Mouse (Mus musculus) liver, embryonic 15.5 days (tissue): Measurements from ENCODE around the gene Ndufaf7. TPM values are rescaled to one million over a fixed set of nuclear protein-coding genes. Genes with fewer than 3 reads are reported as not detected.

ENCODE experiments used
- ATAC-seq: fragments of 200-750 bp; cut with Nextera tagmentation; 2 replicates; pipeline ENCODE4 v1.8.0; 2017; ENCODE audit warnings: moderate number of reproducible peaks, mild to moderate bottlenecking, moderate library complexity; ENCODE audit not compliant: insufficient read depth
- H3K27ac ChIP-seq: fragments of 300-500 bp; sonication (generic); replicated peaks from 2 replicates; pipeline ENCODE4 v1.5.1; 2015; ENCODE audit warnings: mild to moderate bottlenecking, inconsistent platforms
- H3K27me3 ChIP-seq: fragments of 300-500 bp; sonication (generic); 2 replicates; pipeline ENCODE4 v1.6.1; 2015; ENCODE audit warnings: mild to moderate bottlenecking, inconsistent platforms
- H3K36me3 ChIP-seq: fragments of 300-500 bp; sonication (generic); replicated peaks from 2 replicates; pipeline ENCODE4 v1.6.1; 2015; ENCODE audit warnings: moderate library complexity, mild to moderate bottlenecking, inconsistent platforms
- H3K4me1 ChIP-seq: fragments of 300-500 bp; sonication (generic); replicated peaks from 2 replicates; pipeline ENCODE4 v1.6.1; 2015; ENCODE audit warnings: inconsistent platforms
- H3K4me2 ChIP-seq: fragments of 300-500 bp; sonication (generic); 2 replicates; pipeline ENCODE4 v1.6.1; 2015; ENCODE audit warnings: moderate library complexity, mild to moderate bottlenecking, inconsistent platforms
- H3K4me3 ChIP-seq: fragments of 300-500 bp; sonication (generic); replicated peaks from 2 replicates; pipeline ENCODE4 v1.5.1; 2015; ENCODE audit warnings: mild to moderate bottlenecking, inconsistent platforms
- H3K9ac ChIP-seq: fragments of 300-500 bp; sonication (generic); 2 replicates; pipeline ENCODE4 v1.6.1; 2015; ENCODE audit warnings: moderate library complexity, mild to moderate bottlenecking, inconsistent platforms
- H3K9me3 ChIP-seq: fragments of 300-500 bp; sonication (generic); replicated peaks from 2 replicates; pipeline ENCODE4 v1.6.1; 2016; ENCODE audit warnings: inconsistent platforms
- WGBS: fragments of 180-500 bp; shearing (Covaris S2); methylation state at CpG from one replicate; pipeline ENCODE4 v1.1.7; 2015; ENCODE audit warnings: mixed read lengths; ENCODE audit not compliant: insufficient replicate concordance; 5-methylcytosine and 5-hydroxymethylcytosine counted together
- polyA plus RNA-seq: library from polyadenylated mRNA; unstranded; fragments of >200 nt; fragmentation: Nextera tagmentation; extraction: Ambion mirVana; gene quantifications from 2 replicates; pipeline ENCODE4 v1.2.1, GENCODE M21; 2015

Ndufaf7 gene
- polyA plus RNA-seq = 24.5 and 27.0 TPM in 2 replicates

DNA sequence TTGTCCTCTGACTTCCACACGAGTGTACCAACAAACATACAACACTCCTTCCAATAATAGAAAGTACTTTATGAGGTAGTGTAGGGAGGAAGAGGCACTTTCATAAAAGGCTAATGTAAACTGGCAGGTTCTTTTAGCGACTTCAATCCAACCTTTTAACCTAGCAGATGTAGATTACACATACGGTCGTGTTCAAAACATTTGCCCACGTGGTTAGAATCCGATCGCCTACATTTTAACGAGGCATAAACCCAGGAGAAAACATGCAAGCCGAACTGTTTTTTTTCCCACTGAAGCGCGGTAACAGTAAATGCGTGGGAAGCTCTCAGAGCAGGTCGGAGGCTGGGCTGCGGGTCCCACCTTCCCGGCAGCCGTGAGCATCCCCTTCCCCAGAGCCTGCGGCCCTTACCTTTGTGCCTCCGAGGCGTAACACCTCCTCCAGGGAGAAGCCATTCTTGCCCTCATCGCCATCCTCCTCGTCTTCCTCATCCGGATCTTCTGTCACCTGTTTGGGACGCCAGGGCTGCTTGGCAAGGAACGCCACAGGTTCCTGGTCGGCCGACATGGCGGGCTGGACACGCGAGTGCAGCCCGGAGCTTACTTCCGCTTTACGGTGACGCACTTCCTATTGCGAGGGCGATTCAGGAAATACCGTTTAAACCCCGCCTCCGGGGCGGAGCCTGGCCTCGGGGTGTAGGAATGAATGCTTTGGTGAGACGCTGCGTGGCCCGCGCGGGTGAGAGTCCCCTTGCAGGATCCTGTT is at the start of gene Ndufaf7, which contains the start of gene Cebpz:
Ndufaf7 (plus strand) TSS at position 671 of the 763 bp plus-strand sequence.
Cebpz (minus strand) TSS at position 601 of the 763 bp plus-strand sequence.
- peak; percentile 97 for ATAC-seq
- peak within 1 kb of the TSS; percentile 71 for H3K9ac ChIP-seq
- peak within 1 kb of the TSS; percentile 34 for H3K27ac ChIP-seq
- H3K27me3 ChIP-seq = no peaks in the 10 kb centered on the region
- H3K4me1 ChIP-seq = peaks cover 33% of the 10 kb centered on the region
- peaks cover 40% of the 10 kb centered on the region for H3K36me3 ChIP-seq
- WGBS = under 1% methylated on average over 45 of the region's 45 CpGs
- H3K4me3 ChIP-seq = peak within 1 kb of the TSS; percentile 84
- H3K9me3 ChIP-seq = no peaks in the 10 kb centered on the region
- peak within 1 kb of the TSS; percentile 85 for H3K4me2 ChIP-seq

DNA sequence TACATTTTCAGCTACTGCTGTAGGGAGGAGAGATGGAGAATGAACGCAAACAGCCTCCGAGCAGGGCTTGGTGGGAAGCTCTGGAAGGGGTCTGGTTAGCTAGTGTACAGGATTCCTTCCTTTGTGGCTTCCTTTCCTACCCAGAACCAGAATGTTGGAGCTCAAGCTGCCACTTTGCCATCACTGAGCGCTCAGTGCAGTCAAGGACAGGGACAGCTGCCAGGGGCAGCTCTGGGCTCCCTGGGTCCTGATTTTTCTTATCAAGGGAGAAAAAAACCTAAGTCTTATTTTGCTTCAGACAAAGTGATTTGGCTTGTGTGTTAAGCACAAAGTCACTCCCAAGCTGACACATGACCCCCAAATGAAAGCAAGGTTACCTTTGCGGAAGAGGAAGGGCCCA is 48.4 kb upstream of the Ndufaf7 start:
- Histone ChIP-seq H3K4me3 (no peak overlapping the region), H3K9me3 (no peaks in the 10 kb centered on the region), H3K27ac (no peak overlapping the region), H3K36me3 (no peaks in the 10 kb centered on the region), H3K9ac (no peak overlapping the region), H3K27me3 (no peaks in the 10 kb centered on the region), H3K4me1 (no peaks in the 10 kb centered on the region), H3K4me2 (no peak overlapping the region)
- WGBS = 72% methylated on average over 4 of the region's 4 CpGs
- ATAC-seq = no peak

DNA sequence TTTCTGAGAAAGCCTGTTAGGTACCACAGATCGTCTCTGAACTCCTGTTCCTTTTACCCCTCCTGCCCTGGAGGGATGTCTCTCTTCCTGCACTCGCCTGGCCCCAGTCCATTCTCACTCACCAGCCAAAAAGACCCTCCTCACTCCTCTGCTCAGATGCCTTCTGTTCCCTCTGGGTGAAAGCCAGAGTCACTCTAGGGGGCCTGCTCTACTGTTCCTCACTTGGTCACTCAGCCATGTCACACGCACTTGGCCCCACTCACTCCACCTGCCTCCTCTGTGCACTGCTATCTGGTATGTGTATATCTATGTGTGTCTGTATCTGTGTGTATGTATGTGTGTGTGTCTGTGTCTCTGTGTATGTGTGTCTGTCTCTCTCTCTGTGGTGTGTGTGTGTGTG is 47.8 kb upstream of the Ndufaf7 start:
- Histone ChIP-seq H3K4me1 (no peaks in the 10 kb centered on the region), H3K27ac (no peak overlapping the region), H3K36me3 (no peaks in the 10 kb centered on the region), H3K9ac (no peak overlapping the region), H3K9me3 (no peaks in the 10 kb centered on the region), H3K4me2 (no peak overlapping the region), H3K4me3 (no peak overlapping the region), H3K27me3 (no peaks in the 10 kb centered on the region)
- no peak for ATAC-seq
- WGBS = 43% methylated on average over 3 of the region's 3 CpGs

DNA sequence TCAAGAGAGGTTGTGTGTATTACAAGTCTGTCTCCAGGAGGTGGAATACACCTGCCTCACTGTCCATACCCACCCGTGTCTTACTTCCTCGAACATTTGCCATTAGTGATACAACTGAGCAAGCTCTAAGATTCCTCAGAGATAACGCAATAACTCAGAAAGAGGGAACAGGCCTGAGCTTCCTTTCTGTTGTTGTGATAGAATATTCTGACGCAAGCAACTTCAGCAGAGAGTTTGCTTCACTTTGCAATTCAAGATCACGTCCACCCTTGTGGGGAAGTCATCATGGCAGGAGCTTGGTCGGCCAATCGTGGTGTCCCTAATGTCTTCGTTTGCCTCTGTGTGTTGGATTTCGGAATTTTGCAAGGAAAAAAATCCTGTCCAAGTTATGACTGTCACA is 45.9 kb upstream of the Ndufaf7 start:
- no peak overlapping the region for H3K9ac ChIP-seq
- ATAC-seq = peak; percentile 31; the same call in 1 of the 2 replicates

DNA sequence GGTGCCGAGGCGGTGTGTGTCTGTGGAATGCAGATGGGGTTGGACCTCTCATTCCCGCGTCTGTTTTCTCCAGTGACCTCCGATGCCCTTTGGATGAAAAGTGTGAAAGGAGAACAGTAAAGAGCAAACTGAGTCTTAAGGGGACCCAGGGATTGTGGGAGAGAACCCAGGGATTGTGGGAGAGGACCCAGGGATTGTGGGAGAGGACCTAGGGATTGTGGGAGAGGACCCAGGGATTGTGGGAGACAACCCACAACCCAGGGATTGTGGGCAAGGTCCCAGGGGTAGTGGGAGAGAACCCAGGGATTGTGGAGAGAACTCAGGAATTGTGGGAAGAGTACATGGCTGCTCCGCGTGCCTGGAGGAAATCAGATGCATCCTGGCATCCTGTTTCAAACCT is 41.9 kb upstream of the Ndufaf7 start:
- 67% methylated on average over 7 of the region's 7 CpGs for WGBS
- H3K4me1 ChIP-seq = no peaks in the 10 kb centered on the region
- H3K36me3 ChIP-seq = no peaks in the 10 kb centered on the region
- ATAC-seq = no peak
- H3K27ac ChIP-seq = no peak overlapping the region
- no peak overlapping the region for H3K4me3 ChIP-seq
- H3K9me3 ChIP-seq = no peaks in the 10 kb centered on the region
- no peak overlapping the region for H3K9ac ChIP-seq
- no peaks in the 10 kb centered on the region for H3K27me3 ChIP-seq
- H3K4me2 ChIP-seq = no peak overlapping the region

More for the DNA sequence above, 45.9 kb upstream of the Ndufaf7 start:
- Histone ChIP-seq H3K36me3 (no peaks in the 10 kb centered on the region), H3K27me3 (no peaks in the 10 kb centered on the region), H3K4me1 (no peaks in the 10 kb centered on the region), H3K4me3 (no peak overlapping the region), H3K4me2 (no peak overlapping the region), H3K27ac (no peak overlapping the region), H3K9me3 (no peaks in the 10 kb centered on the region)
- WGBS = 54% methylated on average over 9 of the region's 9 CpGs

DNA sequence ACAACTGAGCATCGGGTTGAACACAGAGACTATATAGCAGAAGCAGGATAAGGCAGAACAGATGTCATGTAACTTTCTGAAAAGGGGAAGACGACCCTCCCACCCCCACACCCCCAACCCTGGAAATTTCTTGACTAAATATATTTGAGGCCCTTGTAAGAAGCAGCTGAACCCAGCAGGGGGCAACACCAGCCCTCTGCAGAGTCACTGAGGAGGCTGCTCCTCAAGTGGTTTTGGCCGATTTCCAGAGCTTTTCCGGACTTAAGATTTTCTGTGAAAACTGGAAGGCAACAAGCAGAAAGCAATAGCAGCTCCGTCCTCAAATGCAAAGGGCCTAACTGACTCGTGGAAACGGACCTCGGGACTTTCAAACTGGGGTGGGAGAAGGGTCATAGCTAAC is 41.5 kb upstream of the Ndufaf7 start:
- no peak overlapping the region; the same call in 1 of the 2 replicates for H3K4me2 ChIP-seq
- no peak overlapping the region for H3K9ac ChIP-seq
- no peak for ATAC-seq

DNA sequence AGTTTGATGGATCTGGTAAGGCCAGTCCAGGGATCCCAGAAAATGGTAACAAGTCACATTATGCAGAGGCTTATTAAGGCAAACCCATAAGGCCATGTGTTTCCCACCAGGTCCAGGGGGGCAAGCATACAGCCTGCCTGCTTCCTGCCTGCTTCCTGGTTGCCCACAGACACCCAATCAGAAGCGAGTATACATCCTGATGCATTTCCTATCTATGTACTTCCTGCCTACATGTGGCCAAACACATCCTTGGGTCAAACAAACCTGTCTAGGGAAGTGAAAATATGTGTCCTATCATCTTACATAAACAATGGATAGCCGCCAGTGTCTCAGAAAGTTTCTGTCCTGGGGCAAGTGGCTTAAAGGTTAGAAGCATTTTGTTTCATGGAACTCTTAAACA is 33.8 kb upstream of the Ndufaf7 start:
- Histone ChIP-seq H3K4me3 (no peak overlapping the region), H3K27ac (no peak overlapping the region), H3K4me2 (no peak overlapping the region), H3K36me3 (no peaks in the 10 kb centered on the region), H3K4me1 (no peaks in the 10 kb centered on the region), H3K9me3 (no peaks in the 10 kb centered on the region), H3K27me3 (no peaks in the 10 kb centered on the region), H3K9ac (no peak overlapping the region)
- ATAC-seq = no peak
- 58% methylated on average over 2 of the region's 2 CpGs for WGBS

More for the DNA sequence above, 41.5 kb upstream of the Ndufaf7 start:
- Histone ChIP-seq H3K4me3 (no peak overlapping the region), H3K36me3 (no peaks in the 10 kb centered on the region), H3K27ac (no peak overlapping the region), H3K4me1 (no peaks in the 10 kb centered on the region), H3K9me3 (no peaks in the 10 kb centered on the region), H3K27me3 (no peaks in the 10 kb centered on the region)
- 18% methylated on average over 8 of the region's 8 CpGs for WGBS

DNA sequence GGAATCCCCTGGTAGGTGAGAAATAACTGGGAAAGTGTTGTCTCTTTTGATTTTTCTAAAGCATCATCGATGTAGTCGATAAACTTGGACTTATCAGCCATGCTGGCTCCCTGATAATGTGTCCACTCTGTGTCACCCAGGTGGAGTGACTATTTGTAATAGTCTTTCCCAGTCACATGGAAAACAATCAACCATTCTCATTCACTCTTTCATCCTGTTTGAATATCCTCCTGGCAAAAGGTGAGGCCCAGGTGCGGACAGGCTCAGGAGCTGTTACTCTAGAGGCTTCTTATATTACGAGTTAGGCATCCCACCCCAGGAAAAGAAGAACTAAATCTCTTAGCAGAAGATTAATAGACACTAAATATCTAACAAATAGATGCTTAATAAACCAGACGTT is 30.0 kb upstream of the Ndufaf7 start, which contains the start of gene Sult6b1:
Sult6b1 (minus strand) TSS at position 101 of the 400 bp plus-strand sequence.
- H3K4me3 ChIP-seq = no peak within 1 kb of the TSS
- H3K9me3 ChIP-seq = no peaks in the 10 kb centered on the region
- ATAC-seq = no peak
- 64% methylated on average over 5 of the region's 5 CpGs for WGBS
- peaks cover 4% of the 10 kb centered on the region; the same call in 1 of the 2 replicates for H3K27me3 ChIP-seq
- no peaks in the 10 kb centered on the region for H3K4me1 ChIP-seq
- no peaks in the 10 kb centered on the region for H3K36me3 ChIP-seq
- H3K27ac ChIP-seq = no peak within 1 kb of the TSS
- H3K9ac ChIP-seq = no peak within 1 kb of the TSS
- no peak within 1 kb of the TSS for H3K4me2 ChIP-seq

DNA sequence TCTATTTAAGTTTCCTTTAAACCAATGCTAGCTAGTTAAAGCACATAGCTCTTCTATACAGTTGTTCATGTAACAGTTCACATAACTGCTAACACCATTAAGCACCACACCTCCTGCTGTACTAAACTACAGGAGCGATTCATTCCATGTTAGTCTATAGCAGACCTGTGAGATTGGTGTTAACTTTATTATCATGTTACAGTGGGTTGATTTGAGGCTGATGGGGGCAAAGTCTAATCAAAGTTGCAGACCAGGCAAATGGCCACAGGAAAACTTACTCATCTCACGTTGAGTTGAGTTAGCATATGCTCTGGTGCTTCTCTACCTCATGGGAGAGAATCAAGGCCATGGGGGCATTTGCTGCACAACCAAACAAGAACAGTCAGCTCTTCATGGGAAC is 27.6 kb upstream of the Ndufaf7 start:
- ATAC-seq = no peak
- no peaks in the 10 kb centered on the region for H3K9me3 ChIP-seq
- 56% methylated on average over 2 of the region's 2 CpGs for WGBS
- no peak overlapping the region for H3K4me3 ChIP-seq
- no peak overlapping the region for H3K9ac ChIP-seq
- H3K27ac ChIP-seq = no peak overlapping the region
- peaks cover 16% of the 10 kb centered on the region for H3K4me1 ChIP-seq
- H3K27me3 ChIP-seq = peaks cover 4% of the 10 kb centered on the region; the same call in 1 of the 2 replicates
- H3K4me2 ChIP-seq = no peak overlapping the region
- no peaks in the 10 kb centered on the region for H3K36me3 ChIP-seq

DNA sequence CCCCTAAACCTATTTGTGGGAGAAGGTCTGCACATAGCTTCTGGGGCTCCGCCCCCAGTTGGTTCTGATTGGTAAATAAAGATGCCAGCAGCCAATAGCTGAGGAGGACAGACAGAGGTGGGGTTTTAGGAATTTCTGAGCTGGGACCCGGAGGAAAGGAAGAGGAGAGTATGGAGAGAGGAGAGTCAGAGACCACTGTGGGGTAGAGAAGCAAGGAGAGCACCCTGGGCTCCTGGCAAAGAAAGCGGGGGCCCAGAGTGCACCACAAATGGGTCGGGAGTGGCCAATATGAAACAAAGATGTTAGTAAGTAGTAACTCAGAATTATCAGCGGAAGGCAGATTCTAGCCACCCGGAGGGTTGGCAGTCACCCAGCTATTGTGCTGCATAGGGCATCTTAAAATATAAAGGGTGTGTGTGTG is 24.1 kb upstream of the Ndufaf7 start:
- Histone ChIP-seq H3K9me3 (no peaks in the 10 kb centered on the region), H3K36me3 (0 out of 2 replicates have a peak, but pooled peaks cover under 1% of the 10 kb centered on the region), H3K27me3 (peaks cover 4% of the 10 kb centered on the region; the same call in 1 of the 2 replicates), H3K27ac (0 out of 2 replicates have a peak overlapping the region, but pooled peaks have one; percentile 22), H3K4me2 (peak overlapping the region; percentile 67), H3K4me3 (peak overlapping the region; percentile 56), H3K9ac (peak overlapping the region; percentile 25), H3K4me1 (peaks cover 37% of the 10 kb centered on the region)
- 20% methylated on average over 6 of the region's 6 CpGs for WGBS
- peak; percentile 21; the same call in 1 of the 2 replicates for ATAC-seq

DNA sequence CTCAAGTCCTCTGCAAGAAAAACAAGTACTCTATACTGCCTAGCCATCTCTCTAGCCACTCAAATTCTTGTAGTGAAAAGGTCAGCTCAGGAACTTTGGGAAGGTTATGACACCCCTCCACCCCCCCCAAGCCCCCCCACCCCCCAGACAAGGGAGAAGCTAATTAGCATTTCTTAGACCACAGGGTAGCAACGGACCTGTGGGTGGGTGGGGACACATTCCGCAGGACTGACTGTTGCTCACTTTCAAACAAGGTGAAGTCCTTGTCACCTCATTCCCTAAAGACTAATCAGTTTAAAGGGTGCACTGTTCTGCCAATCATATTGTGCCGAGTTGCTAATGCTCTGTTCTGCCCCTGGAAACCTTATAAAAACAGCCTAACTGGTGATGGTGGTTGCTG is 23.0 kb upstream of the Ndufaf7 start:
- Histone ChIP-seq H3K27me3 (peaks cover 4% of the 10 kb centered on the region; the same call in 1 of the 2 replicates), H3K4me2 (no peak overlapping the region)
- no peak for ATAC-seq

More for the DNA sequence above, 23.0 kb upstream of the Ndufaf7 start:
- H3K36me3 ChIP-seq = peaks cover 8% of the 10 kb centered on the region
- H3K9me3 ChIP-seq = no peaks in the 10 kb centered on the region
- 71% methylated on average over 3 of the region's 3 CpGs for WGBS
- peaks cover 39% of the 10 kb centered on the region for H3K4me1 ChIP-seq
- no peak overlapping the region for H3K27ac ChIP-seq
- H3K9ac ChIP-seq = no peak overlapping the region
- H3K4me3 ChIP-seq = no peak overlapping the region
